Mouse (Mus musculus) lung, adult 2 months (tissue): ENCODE measurements around the gene Mlkl. TPM values are rescaled to one million over a fixed set of nuclear protein-coding genes. Genes with fewer than 3 reads are reported as not detected.

ENCODE experiments used
- DNase-seq: peaks from one replicate; pipeline ENCODE4 v3.0.0; 2022
- H3K4me1 ChIP-seq: fragments of 200-500 bp; 2 replicates; pipeline ENCODE4 v1.6.1; 2011; ENCODE audit warnings: low read length; ENCODE audit not compliant: control insufficient read depth, insufficient read depth
- H3K4me3 ChIP-seq: fragments of 200-500 bp; replicated peaks from 2 replicates; pipeline ENCODE3; 2011; ENCODE audit warnings: low read depth, mild to moderate bottlenecking, control low read depth, low read length; ENCODE audit errors: extremely low read depth
- CTCF ChIP-seq: fragments of 200-500 bp; IDR thresholded peaks from 2 replicates; pipeline ENCODE4 v1.5.1; 2011; ENCODE audit warnings: mild to moderate bottlenecking, low read length, control low read depth; ENCODE audit not compliant: insufficient read depth
- POLR2A ChIP-seq: fragments of 200-500 bp; IDR thresholded peaks from 2 replicates; pipeline ENCODE4 v1.6.1; 2011; ENCODE audit warnings: low read depth, mild to moderate bottlenecking, control low read depth, low read length, borderline replicate concordance; ENCODE audit errors: extremely low read depth
- WGBS: fragments of 180-500 bp; shearing (Covaris S2); methylation state at CpG from one replicate; pipeline ENCODE4 v1.1.7; 2018; 5-methylcytosine and 5-hydroxymethylcytosine counted together
- polyA plus RNA-seq: library from polyadenylated mRNA; depleted of rRNA; stranded (reverse); fragments of >200 nt; gene quantifications from 2 replicates; pipeline ENCODE4 v1.2.3, GENCODE M21; 2012; rRNA removed

The Mlkl gene
- polyA plus RNA-seq, 1 experiment, result 2.5 TPM

- H3K4me1 ChIP-seq, result peaks cover 4% of the 10 kb centered on the region; the same call in 1 of the 2 replicates
- 45% methylated on average over 4 of the region's 4 CpGs for WGBS
- H3K4me3 ChIP-seq, result no peak overlapping the region
- DNase-seq, result no peak
- no peak for TF ChIP-seq CTCF
- no peak for TF ChIP-seq POLR2A
Observed at GRCm38 (mm10) chr8:111261981-111262381, 76.0 kb downstream of the Mlkl start.

Other genes starting within 250 kb of the Mlkl start
- gene Clec18a, start 245.8 kb downstream of the Mlkl start, polyA plus RNA-seq, result 0.07 TPM in 1 of 2 replicates, not detected in the other
- gene Pdpr, start 243.5 kb downstream of the Mlkl start, polyA plus RNA-seq, result 12.0 and 12.5 TPM in 2 replicates
- gene Glg1, start 79.0 kb downstream of the Mlkl start, polyA plus RNA-seq, result 38.8 and 44.7 TPM in 2 replicates
- gene Rfwd3, start 38.0 kb downstream of the Mlkl start, polyA plus RNA-seq, result 8.0 and 10.8 TPM in 2 replicates
- 0.80 and 1.3 TPM in 2 replicates for gene Fa2h, start 55.6 kb upstream of the Mlkl start, polyA plus RNA-seq
- 6.7 and 8.9 TPM in 2 replicates for gene Wdr59, start 183.9 kb upstream of the Mlkl start, polyA plus RNA-seq
- 103 and 116 TPM in 2 replicates for gene Znrf1, start 197.9 kb upstream of the Mlkl start, polyA plus RNA-seq